Mouse (Mus musculus) MN1 (cell line): Measurements from ENCODE around the gene Gm48552.

Experiments used
- DNase-seq: peaks from one replicate; pipeline ENCODE4 v3.0.0-alpha.2; 2016; ENCODE audit warnings: low spot score

Gene Gm48552

DNA sequence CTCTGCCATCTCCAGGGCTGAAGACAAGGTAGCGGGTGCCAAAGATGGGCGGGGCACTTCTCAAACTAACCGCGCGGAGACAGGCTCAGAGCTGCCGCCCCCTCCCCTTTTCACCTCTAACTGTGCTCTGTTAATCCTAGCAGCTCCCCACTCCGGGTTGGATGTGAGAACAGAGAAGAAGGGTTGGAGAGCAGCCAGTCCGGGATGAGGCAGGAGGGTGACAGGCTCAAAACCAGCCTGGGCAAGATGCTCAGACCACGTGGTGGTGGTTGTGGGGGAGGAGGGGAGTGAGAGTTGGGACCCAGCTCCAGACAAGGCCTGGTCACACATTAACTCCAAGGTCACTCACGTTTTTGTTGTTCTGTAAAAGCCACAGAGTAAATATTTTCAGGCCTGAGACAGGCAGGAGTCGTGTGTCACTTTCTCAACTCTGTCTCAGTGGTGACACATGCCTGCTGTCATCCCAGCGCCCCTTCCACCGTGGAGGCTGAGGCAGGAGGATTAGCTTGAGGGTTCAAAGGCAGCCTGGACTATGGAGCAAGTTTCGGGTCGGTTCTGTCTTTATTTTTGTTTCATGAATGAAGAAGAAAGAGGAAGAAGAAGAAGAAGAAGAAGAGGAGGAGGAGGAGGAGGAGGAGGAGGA lies 42.8 kb downstream of the Gm48552 start:
- peak; percentile 77 for DNase-seq

DNA sequence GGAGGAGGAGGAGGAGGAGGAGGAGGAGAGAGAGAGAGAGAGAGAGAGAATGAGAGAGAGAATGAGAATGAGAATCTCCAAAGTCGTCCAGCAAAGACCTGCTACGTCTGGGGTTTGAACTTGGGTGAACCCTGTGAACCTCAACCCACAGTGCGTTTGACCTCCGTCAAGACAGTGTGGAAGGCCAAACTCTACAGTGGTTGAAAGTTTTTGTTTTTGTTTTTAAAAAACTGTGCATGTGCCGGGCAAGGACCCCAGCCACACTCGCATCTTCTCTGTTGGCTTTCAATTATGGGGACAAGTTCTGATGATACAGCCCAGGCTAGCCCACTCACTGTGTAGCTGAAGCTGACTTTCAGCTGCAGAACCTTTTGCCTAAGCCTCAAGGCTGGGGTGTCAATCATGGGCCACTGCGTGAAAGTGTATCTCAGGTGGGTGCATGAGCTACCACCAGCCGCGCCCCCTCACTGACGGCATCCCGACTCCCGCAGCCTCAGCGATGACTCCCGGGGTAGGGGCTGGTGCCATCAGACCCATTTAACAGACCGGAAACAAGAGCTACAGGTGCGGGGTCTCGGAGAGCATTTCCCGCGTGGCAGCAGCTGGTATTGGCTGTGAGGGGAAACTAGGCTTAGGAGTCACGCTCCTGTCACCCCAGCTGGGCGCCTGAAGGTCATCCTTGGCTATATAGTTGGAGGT lies 43.5 kb downstream of the Gm48552 start:
- peak; percentile 10 for DNase-seq

DNA sequence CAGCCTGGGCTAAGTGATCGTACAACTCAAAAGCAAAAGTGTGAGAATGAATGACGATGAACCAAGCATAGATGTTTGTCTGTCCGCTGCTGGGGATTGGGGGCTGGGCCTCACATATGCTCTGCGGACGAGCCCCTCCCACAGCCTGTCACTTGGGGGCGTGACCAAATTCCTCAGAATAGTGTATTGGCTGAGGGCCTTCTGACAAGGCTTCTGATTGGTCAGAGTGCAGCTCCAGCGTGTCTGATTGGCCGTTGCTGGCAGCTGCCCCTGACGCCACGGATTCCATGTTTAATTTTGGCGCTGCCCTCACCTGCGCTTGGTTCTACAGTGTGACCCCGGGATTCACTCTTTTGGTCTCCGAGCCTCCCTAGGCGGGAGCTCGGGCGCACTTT lies 44.1 kb downstream of the Gm48552 start:
- peak; percentile 97 for DNase-seq

- DNase-seq, result peak; percentile 80
These were observed 44.9 kb downstream of the Gm48552 start for GRCm38 (mm10) chr10:81433541-81434289.

- peak; percentile 56 for DNase-seq
These were observed 45.8 kb downstream of the Gm48552 start for GRCm38 (mm10) chr10:81434361-81435263.

GRCm38 (mm10) chr10:81435436-81435835 lies 46.6 kb downstream of the Gm48552 start:
- DNase-seq, result peak; percentile 89
